Mouse (Mus musculus) lung, embryonic 16.5 days (tissue): ENCODE data around the gene Arfgap1. TPM values are rescaled to one million over a fixed set of nuclear protein-coding genes. Genes with fewer than 3 reads are reported as not detected.

Source experiments
- ATAC-seq: fragments of 200-750 bp; cut with Nextera tagmentation; 2 replicates; pipeline ENCODE4 v1.8.0; 2017; ENCODE audit warnings: low read depth, mild to moderate bottlenecking, moderate library complexity
- H3K27ac ChIP-seq: fragments of 300-500 bp; sonication (generic); 2 replicates; pipeline ENCODE4 v1.5.1; 2014; ENCODE audit warnings: mild to moderate bottlenecking, control low read depth, low read length
- H3K27me3 ChIP-seq: fragments of 300-500 bp; sonication (generic); 2 replicates; pipeline ENCODE4 v1.6.1; 2014; ENCODE audit warnings: low read depth, low read length, mixed read lengths; ENCODE audit not compliant: control insufficient read depth, insufficient read depth
- H3K36me3 ChIP-seq: fragments of 300-500 bp; sonication (generic); 2 replicates; pipeline ENCODE4 v1.6.1; 2014; ENCODE audit warnings: low read length; ENCODE audit not compliant: control insufficient read depth, insufficient read depth
- H3K4me1 ChIP-seq: fragments of 300-500 bp; sonication (generic); replicated peaks from 2 replicates; pipeline ENCODE4 v1.6.1; 2014; ENCODE audit warnings: low read length, mixed read lengths; ENCODE audit not compliant: control insufficient read depth, insufficient read depth
- H3K4me2 ChIP-seq: fragments of 300-500 bp; sonication (generic); 2 replicates; pipeline ENCODE4 v1.6.1; 2014; ENCODE audit warnings: low read depth, low read length, control low read depth
- H3K4me3 ChIP-seq: fragments of 300-500 bp; sonication (generic); 2 replicates; pipeline ENCODE4 v1.5.1; 2014; ENCODE audit warnings: mild to moderate bottlenecking, low read length, control low read depth
- H3K9ac ChIP-seq: fragments of 300-500 bp; sonication (generic); 2 replicates; pipeline ENCODE4 v1.6.1; 2014; ENCODE audit warnings: low read length, control low read depth
- H3K9me3 ChIP-seq: fragments of 300-500 bp; sonication (generic); 2 replicates; pipeline ENCODE4 v1.6.1; 2016; ENCODE audit warnings: low read length; ENCODE audit not compliant: control insufficient read depth
- WGBS: fragments of 180-500 bp; shearing (Covaris S2); extraction: QIAGEN DNeasy Blood & Tissue Kit; methylation state at CpG from one replicate; pipeline ENCODE4 v1.1.7; 2014; 5-methylcytosine and 5-hydroxymethylcytosine counted together
- polyA plus RNA-seq: library from polyadenylated mRNA; unstranded; fragments of >200 nt; fragmentation: Nextera tagmentation; extraction: Ambion mirVana; gene quantifications from 2 replicates; pipeline ENCODE4 v1.2.1, GENCODE M21; 2015

The Arfgap1 gene
- polyA plus RNA-seq, 1 experiment from 2014 or later = 96.2 TPM

DNA sequence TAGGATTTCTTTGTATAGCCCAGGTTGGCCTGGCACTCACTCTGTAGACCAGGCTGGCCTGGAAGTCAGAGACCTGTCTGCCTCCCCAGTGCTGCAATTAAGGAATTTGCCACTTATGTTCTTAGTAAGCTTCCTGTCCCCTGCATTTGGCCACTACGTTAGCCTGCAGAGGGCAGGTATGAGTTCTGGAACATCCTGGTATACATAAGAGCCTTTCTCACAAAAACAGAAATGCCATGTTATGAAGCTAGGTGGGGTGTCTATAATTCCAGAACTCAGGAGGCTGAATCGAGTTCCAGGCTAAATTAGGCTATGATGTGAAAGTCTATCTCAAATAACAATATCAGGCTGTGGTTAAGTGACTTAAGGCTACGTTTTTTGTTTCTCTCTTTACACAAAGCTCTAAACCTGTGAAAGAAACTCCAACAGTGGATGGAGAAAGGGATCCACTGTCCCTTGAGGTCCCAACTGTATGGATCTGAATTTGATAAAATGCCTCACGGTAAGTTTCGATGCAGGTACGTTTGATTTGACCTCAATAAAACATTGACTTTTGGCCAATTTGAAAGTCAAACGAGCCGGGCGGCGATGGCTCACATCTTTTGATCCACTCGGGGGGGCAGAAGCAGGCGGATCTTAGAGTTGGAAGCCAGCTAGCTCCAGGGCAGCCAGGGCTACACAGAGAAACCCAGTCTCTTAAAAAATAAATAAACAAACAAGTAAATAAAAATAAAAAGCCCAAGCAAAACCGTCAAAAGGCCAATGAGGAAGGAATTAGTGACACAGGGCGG is 738 bp upstream of the Arfgap1 start:
- Histone ChIP-seq H3K36me3 (peaks cover 11% of the 10 kb centered on the region; the same call in 1 of the 2 replicates), H3K9me3 (no peaks in the 10 kb centered on the region), H3K9ac (peak overlapping the region; percentile 98), H3K27me3 (no peaks in the 10 kb centered on the region), H3K27ac (peak overlapping the region; percentile 84), H3K4me3 (peak overlapping the region; percentile 93), H3K4me2 (peak overlapping the region; percentile 90), H3K4me1 (peaks cover 12% of the 10 kb centered on the region)
- WGBS = 11% methylated on average over 14 of the region's 14 CpGs
- no peak for ATAC-seq

GRCm38 (mm10) chr2:180981133-180981532 is 14.1 kb downstream of the Arfgap1 start:
- no peaks in the 10 kb centered on the region for H3K9me3 ChIP-seq
- no peak overlapping the region for H3K9ac ChIP-seq
- no peak overlapping the region for H3K4me2 ChIP-seq
- H3K36me3 ChIP-seq = peaks cover 47% of the 10 kb centered on the region
- ATAC-seq = no peak
- H3K4me1 ChIP-seq = no peaks in the 10 kb centered on the region
- WGBS = 72% methylated on average over 6 of the region's 6 CpGs
- no peak overlapping the region for H3K27ac ChIP-seq
- no peaks in the 10 kb centered on the region for H3K27me3 ChIP-seq
- H3K4me3 ChIP-seq = no peak overlapping the region

DNA sequence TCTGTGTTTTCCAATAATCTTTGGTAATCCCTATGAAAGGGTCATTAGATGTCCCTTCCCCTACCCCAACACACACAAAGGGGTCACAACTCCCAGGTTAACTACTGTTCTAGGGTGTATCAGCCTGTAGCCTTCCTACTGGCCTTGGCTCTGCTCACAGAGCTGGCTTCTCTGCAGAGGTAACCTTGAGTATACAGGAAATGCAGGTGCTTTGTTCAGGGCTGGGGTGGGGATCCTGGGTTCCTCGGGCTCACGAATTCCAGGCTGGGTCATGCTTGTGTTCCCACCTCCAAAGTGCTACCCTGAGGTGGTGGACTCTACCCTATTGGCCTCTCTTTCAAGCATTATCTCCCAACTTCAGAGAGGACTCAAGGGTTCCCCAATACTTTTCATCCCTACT is 18.6 kb downstream of the Arfgap1 start:
- Histone ChIP-seq H3K36me3 (peaks cover 19% of the 10 kb centered on the region), H3K9me3 (no peaks in the 10 kb centered on the region), H3K9ac (no peak overlapping the region), H3K4me1 (no peaks in the 10 kb centered on the region), H3K27me3 (no peaks in the 10 kb centered on the region), H3K4me2 (no peak overlapping the region), H3K4me3 (no peak overlapping the region), H3K27ac (no peak overlapping the region)
- 61% methylated on average over 2 of the region's 2 CpGs for WGBS
- no peak for ATAC-seq

DNA sequence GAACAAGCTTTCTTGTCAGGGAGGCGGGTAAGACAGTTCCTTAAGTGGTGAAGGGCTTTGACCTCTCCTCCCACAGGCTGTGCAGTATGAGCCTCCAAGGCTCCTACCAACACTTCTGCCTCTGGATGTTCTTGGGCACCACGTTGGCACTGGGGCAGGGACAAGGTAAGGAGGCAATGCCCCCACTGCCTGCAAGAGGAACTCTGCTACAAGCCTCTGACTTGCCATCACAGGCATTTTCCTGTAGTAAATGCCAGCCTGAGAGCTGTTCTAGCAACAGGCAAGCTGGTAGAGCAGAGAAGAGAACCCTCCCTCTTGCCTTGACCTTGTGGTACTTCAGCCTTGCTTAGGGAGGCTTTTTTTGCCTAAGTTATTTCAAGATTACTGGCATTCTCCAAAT is 19.4 kb downstream of the Arfgap1 start, which contains the start of gene Col20a1:
TSS of gene Col20a1 (plus strand) at position 87 of the 400 bp plus-strand sequence.
- H3K4me3 ChIP-seq = no peak within 1 kb of the TSS
- no peak within 1 kb of the TSS for H3K27ac ChIP-seq
- 43% methylated on average over 2 of the region's 2 CpGs for WGBS
- H3K9me3 ChIP-seq = no peaks in the 10 kb centered on the region
- peaks cover 14% of the 10 kb centered on the region; the same call in 1 of the 2 replicates for H3K36me3 ChIP-seq
- no peaks in the 10 kb centered on the region for H3K4me1 ChIP-seq
- no peak for ATAC-seq
- no peak within 1 kb of the TSS for H3K9ac ChIP-seq
- no peak within 1 kb of the TSS for H3K4me2 ChIP-seq
- H3K27me3 ChIP-seq = no peaks in the 10 kb centered on the region

GRCm38 (mm10) chr2:180987001-180987400 is 20.0 kb downstream of the Arfgap1 start:
- H3K9me3 ChIP-seq = no peaks in the 10 kb centered on the region
- no peak overlapping the region for H3K27ac ChIP-seq
- H3K4me3 ChIP-seq = no peak overlapping the region
- no peak overlapping the region for H3K9ac ChIP-seq
- ATAC-seq = no peak
- H3K4me1 ChIP-seq = no peaks in the 10 kb centered on the region
- WGBS = 63% methylated on average over 1 of the region's 1 CpGs
- H3K36me3 ChIP-seq = peaks cover 8% of the 10 kb centered on the region; the same call in 1 of the 2 replicates
- no peaks in the 10 kb centered on the region for H3K27me3 ChIP-seq
- H3K4me2 ChIP-seq = no peak overlapping the region

- Histone ChIP-seq H3K4me2 (no peak overlapping the region), H3K27ac (no peak overlapping the region), H3K9ac (no peak overlapping the region), H3K27me3 (no peaks in the 10 kb centered on the region), H3K4me1 (no peaks in the 10 kb centered on the region), H3K9me3 (no peaks in the 10 kb centered on the region), H3K36me3 (peaks cover 3% of the 10 kb centered on the region; the same call in 1 of the 2 replicates), H3K4me3 (no peak overlapping the region)
- 46% methylated on average over 5 of the region's 5 CpGs for WGBS
- no peak for ATAC-seq
These were observed 20.5 kb downstream of the Arfgap1 start for GRCm38 (mm10) chr2:180987432-180988030.

DNA sequence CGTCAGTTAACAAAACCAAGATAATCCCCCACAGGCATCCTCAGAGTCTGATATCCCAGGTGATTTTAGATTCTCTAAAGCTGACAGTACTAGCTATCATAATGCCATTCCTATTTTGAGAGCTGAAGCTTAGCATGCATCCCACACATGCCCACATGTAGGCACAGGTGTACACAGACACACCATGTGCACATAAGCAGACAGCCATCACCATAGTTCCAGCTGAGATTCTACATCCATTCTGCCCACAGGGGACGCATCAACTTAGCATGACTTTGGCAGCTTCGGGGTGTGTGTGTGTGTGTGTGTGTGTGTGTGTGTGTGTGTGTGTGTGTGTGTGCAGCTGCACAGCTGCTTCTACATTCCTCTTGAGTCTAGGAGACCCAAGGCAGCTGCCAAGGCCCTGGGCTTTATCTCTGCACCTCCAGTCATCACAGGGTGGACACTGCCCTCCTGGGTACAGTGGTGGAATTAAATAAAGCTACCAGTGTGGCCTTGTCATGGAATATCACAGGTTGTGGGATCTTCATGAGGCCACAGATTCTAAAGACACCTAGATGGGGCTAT is 21.4 kb downstream of the Arfgap1 start:
- WGBS = 59% methylated on average over 3 of the region's 3 CpGs
- H3K9ac ChIP-seq = no peak overlapping the region

GRCm38 (mm10) chr2:180988948-180989347 is 21.9 kb downstream of the Arfgap1 start:
- no peak overlapping the region for H3K27ac ChIP-seq
- no peaks in the 10 kb centered on the region for H3K36me3 ChIP-seq
- 67% methylated on average over 1 of the region's 1 CpGs for WGBS
- no peaks in the 10 kb centered on the region for H3K9me3 ChIP-seq
- no peaks in the 10 kb centered on the region for H3K4me1 ChIP-seq
- no peak for ATAC-seq
- no peak overlapping the region for H3K4me2 ChIP-seq
- no peak overlapping the region for H3K9ac ChIP-seq
- no peaks in the 10 kb centered on the region for H3K27me3 ChIP-seq
- H3K4me3 ChIP-seq = no peak overlapping the region

More for the DNA sequence above, 21.4 kb downstream of the Arfgap1 start:
- 0 out of 2 replicates have a peak, but pooled peaks cover 1% of the 10 kb centered on the region for H3K36me3 ChIP-seq
- H3K27ac ChIP-seq = no peak overlapping the region
- H3K27me3 ChIP-seq = no peaks in the 10 kb centered on the region
- H3K4me3 ChIP-seq = no peak overlapping the region
- no peaks in the 10 kb centered on the region for H3K9me3 ChIP-seq
- H3K4me1 ChIP-seq = no peaks in the 10 kb centered on the region
- no peak overlapping the region for H3K4me2 ChIP-seq
- ATAC-seq = no peak

GRCm38 (mm10) chr2:180990347-180990746 is 23.3 kb downstream of the Arfgap1 start:
- no peak for ATAC-seq

More at GRCm38 (mm10) chr2:180990347-180990746, 23.3 kb downstream of the Arfgap1 start:
- Histone ChIP-seq H3K27me3 (no peaks in the 10 kb centered on the region), H3K9me3 (no peaks in the 10 kb centered on the region), H3K27ac (no peak overlapping the region), H3K4me1 (no peaks in the 10 kb centered on the region), H3K4me3 (no peak overlapping the region), H3K4me2 (no peak overlapping the region), H3K36me3 (no peaks in the 10 kb centered on the region), H3K9ac (no peak overlapping the region)
- WGBS = 70% methylated on average over 4 of the region's 4 CpGs
